Mouse (Mus musculus) E14TG2a.4 (cell line): ENCODE results near the gene Tmem50b.

Source experiments
- CTCF ChIP-seq: conservative IDR thresholded peaks from 2 replicates; pipeline ENCODE4 v1.5.1; 2014; ENCODE audit warnings: low read length
- NANOG ChIP-seq: IDR thresholded peaks from 2 replicates; pipeline ENCODE4 v1.6.1; 2014; ENCODE audit warnings: borderline replicate concordance, low read length, mixed read lengths
- POU5F1 ChIP-seq: IDR thresholded peaks from 2 replicates; pipeline ENCODE4 v1.6.1; 2014; ENCODE audit warnings: low read length, borderline replicate concordance

DNA sequence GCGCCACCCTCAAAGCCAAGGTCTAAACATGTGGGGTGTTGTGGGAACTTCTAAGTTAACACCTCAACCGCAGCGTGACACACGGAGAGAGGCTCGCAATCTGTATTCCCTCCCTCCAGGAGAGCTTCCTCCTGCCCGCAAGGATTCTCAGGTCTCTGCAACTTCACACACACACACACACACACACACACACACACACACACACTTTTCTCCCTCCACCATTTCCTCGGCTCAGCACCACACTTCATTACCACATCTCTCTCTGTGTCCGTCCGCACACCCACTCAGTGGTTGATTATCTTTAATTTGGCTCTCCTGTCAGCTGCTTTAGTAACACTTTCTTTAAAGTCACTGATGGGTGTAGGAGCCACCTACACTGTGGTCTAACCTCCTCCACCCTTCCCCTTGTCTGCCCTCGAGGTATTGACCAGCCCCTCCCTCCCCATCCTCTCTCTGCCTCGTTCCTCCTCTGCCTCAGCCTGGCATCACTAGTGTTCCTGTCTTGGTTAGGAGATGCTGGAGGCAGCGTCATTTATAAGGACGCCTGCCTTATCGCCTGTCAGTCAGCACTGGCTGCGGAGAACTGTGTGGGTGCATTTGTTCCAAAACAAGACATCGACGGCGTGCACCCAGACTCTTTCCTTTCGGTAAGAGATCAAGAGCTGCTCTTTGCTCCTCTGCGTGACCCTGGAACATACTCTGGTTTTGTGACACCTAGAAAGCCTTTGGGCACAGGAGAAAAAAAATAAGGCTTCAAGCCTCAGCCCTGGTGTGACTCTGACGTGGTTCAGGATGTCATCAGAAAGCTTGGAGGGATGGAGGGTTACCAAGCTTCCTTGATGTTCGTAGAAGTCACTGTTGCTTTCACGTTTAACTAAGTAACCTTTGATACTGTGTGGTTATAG, 64.3 kb downstream of the Tmem50b start:
- no peak for TF ChIP-seq CTCF
- no peak for TF ChIP-seq POU5F1
- no peak for TF ChIP-seq NANOG
